Mouse (Mus musculus): Measurements from ENCODE around the gene Gm9964. TPM values are rescaled to one million over a fixed set of nuclear protein-coding genes. Genes with fewer than 3 reads are reported as not detected.

The Gm9964 gene
- polyA plus RNA-seq (2021; fragmentation: Nextera tagmentation): not detected in 2 replicates
- long read RNA-seq, experiment 1: 0 reads
- long read RNA-seq, experiment 2: 0 reads

DNA sequence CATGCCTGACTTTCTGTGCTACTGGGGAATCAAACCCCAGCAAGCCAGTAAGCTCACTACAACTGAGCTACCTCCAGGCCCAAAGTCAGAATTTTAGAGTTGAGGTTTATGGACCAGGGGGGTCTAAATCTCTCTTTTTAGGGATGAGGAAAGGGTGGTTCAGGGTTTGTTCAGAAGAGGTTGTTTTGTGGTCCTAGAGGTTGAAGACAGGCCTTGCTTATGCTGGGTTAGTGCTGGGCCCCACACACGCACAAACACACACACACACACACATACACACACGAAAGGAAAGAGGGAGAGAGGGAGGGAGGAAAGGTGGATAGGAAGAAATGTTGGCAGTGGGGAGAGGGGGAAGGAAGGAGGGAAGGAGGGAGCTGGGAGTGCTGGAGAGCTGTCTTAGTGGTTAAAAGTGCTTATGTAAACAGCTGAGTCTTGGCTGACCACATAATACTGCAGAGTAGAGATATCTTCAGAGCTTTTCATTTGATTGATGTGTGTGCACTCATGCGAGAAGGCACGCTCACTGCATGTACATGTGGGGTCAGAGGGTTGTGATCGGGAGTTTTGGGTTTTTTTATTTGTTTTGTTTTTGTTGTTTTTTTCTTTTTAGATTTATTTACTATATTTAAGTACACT lies at the start of gene Gm9964:
TSS of gene Gm9964 (minus strand) at position 51 of the 636 bp plus-strand sequence.

GRCm38 (mm10) chr11:79339234-79339807 lies 42.6 kb upstream of the Gm9964 start, which contains the start of gene Nf1:
Gene Nf1 (plus strand): TSS chr11:79339693.

DNA sequence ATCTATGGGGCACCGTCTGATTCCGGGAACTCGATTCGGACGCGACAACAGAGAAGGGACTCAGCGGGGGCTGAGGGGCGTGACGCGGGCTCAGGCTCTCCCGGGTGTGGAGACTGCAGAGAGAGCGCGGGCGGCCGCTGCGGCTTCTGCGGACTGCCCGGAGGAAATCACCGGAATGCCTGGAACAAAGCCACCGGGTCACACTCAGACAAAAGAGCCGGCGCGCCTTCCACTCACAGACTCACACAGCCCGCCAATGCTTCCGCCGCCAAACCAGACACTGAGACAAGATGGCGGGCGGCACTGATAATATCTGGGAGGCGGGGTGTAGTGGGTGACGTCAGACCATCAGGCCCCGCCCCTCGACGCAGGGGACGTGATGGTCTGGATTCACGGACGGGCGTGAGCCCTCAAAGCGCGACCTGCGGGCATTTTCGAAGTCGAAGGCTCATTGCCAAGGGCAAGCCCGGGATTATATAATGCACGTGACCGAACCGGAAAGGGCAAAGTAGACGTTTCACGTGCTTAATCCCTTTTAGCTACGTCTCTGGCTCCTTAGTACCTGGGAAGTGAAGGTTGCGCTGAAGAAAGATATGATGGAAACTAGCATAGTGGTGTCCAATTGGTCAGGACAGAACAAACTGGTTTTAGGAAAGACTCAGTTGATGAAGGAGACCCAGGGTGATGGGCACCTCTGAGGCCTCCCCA lies 42.2 kb downstream of the Gm9964 start, which contains the start of gene Wsb1:
TSS of gene Wsb1 (minus strand) at position 281 of the 708 bp plus-strand sequence.

Other genes starting within 250 kb of the Gm9964 start
- 7.2 and 8.7 TPM in 2 replicates for gene Ksr1, start 150.5 kb downstream of the Gm9964 start, polyA plus RNA-seq (2021; fragmentation: Nextera tagmentation)
- 4.3 and 5.4 TPM in 2 replicates for gene Wsb1, start 42.2 kb downstream of the Gm9964 start, polyA plus RNA-seq (2021; fragmentation: Nextera tagmentation)
- 12.8 and 13.4 TPM in 2 replicates for gene Nf1, start 42.8 kb upstream of the Gm9964 start, polyA plus RNA-seq (2021; fragmentation: Nextera tagmentation)
- 29.4 and 34.9 TPM in 2 replicates for gene Omg, start 207.2 kb upstream of the Gm9964 start, polyA plus RNA-seq (2021; fragmentation: Nextera tagmentation)
- gene Evi2b, start 226.9 kb upstream of the Gm9964 start, polyA plus RNA-seq (2021; fragmentation: Nextera tagmentation): 0.28 and 0.30 TPM in 2 replicates
- gene Evi2, start 233.7 kb upstream of the Gm9964 start, polyA plus RNA-seq (2021; fragmentation: Nextera tagmentation): 0.09 and 0.10 TPM in 2 replicates
- gene Evi2a, start 233.7 kb upstream of the Gm9964 start, polyA plus RNA-seq (2021; fragmentation: Nextera tagmentation): 52.9 and 56.3 TPM in 2 replicates

Measured in layer of hippocampus, adult 6 months (tissue).